Mouse (Mus musculus) stomach, embryonic 16.5 days (tissue): ENCODE data around the gene Scaf4. TPM values are rescaled to one million over a fixed set of nuclear protein-coding genes. Genes with fewer than 3 reads are reported as not detected.

Experiments used
- polyA plus RNA-seq: library from polyadenylated mRNA; unstranded; fragments of >200 nt; fragmentation: Nextera tagmentation; extraction: Ambion mirVana; gene quantifications from 2 replicates; pipeline ENCODE4 v1.2.1, GENCODE M21; 2015

The Scaf4 gene
- polyA plus RNA-seq, 1 experiment from 2014 or later = 15.1 TPM

Other genes with a start within 250 kb of the Scaf4 start
- 22.6 and 24.1 TPM in 2 replicates for gene Tiam1, start 140.7 kb downstream of the Scaf4 start, polyA plus RNA-seq
- gene Sod1, start 63.7 kb downstream of the Scaf4 start, polyA plus RNA-seq = 989 and 1,059 TPM in 2 replicates
- gene Hunk, start 101.5 kb upstream of the Scaf4 start, polyA plus RNA-seq = 5.6 and 6.0 TPM in 2 replicates